Mouse (Mus musculus): ENCODE measurements at regions not wholly inside any gene's neighbourhood (a gene's known extent, or its start where the extent isn't known, plus 50 kb on each side); places are given as distances from the start of the nearest gene placed in this dataset.
A peak's percentile ranks its signal among the peaks of the same experiment; 100 is the strongest.

GRCm38 (mm10) chr10:54269785-54270184 is 193.4 kb upstream of the Man1a start:
- no peak for DNase-seq (ENCODE audit: low spot score in 2 of 2)

DNA sequence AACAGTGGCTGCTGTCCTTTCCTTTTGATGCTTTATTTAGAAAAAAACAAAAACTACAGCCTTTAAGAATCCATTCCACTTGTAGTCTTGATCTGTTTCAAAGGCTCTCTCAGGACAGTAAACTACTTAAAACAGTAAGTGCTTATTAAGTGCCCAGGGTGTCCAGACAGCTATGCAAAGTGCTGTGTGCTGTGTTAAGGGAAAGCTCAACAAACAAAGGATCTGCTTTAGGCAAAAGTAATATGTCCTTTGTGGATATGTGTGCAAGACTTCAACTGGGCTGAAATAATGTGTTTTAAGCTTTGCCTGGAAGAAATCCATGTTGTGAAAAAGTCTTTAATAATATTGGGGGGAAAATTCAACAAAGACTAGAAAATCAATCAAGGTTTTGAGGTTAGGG is 192.9 kb upstream of the Man1a start:
- no peak for DNase-seq (ENCODE audit: low spot score in 2 of 2)

GRCm38 (mm10) chr10:54266656-54267055 is 190.2 kb upstream of the Man1a start:
- DNase-seq (ENCODE audit: low spot score in 2 of 2), result no peak

DNA sequence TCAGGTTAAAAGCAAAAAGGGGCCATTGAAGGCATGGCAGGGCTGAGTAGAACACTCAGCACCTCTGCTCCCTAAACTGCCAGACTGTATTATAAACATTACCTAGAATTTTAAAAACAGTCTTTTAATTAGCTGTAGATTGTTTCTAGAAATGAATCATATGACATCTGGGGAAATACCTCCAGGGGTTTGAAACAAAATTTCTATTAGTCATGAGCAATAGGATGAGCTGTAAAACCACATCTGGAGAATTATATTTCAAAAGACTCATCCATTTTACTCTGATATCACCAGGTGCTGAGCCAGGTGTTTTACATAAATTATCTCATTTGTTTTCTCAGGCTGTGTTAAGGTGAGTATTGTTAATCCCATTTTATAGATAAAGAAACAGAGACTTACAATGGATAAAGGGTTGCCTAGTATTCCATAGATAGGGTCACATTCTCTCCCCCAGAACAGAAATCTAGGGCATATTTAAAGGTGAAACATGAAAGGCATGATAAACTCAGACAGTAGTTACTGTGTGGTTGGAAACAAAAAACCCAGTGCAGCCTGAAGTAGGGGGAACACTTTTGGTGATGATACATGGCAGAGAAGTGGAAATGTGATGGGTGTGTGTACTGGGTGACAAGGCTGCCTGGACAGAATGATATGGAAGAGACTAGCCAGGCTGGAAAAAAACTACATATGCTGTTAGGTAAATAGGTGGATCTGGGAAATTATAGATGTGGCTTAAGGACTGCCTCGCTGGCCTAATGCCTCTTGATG is 178.6 kb upstream of the Man1a start:
- no peak for DNase-seq (ENCODE audit: low spot score in 2 of 2)

DNA sequence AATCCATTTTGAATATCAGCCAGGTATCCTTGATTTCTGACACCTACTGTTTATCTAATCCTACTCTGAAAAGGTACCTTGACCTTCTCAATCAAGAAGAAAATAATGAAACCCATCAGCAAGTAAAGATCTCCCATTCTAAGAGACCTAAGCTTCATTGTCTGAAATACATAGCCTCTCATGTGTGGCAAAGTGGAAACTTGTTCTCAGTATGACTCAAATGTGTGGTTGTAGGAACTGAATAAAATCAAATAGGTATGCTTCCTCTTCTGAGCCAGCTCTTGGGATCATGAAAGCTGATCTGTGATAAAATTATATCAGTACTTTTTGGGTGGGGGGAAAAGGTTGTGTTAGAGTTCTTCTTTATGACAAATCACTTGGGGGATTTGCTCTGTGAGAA is 168.6 kb upstream of the Man1a start:
- DNase-seq (ENCODE audit: low spot score in 2 of 2), result no peak

- DNase-seq (ENCODE audit: low spot score in 2 of 2), result no peak
Observed at GRCm38 (mm10) chr10:54202362-54202761, 126.0 kb upstream of the Man1a start.

GRCm38 (mm10) chr10:54201727-54202126 is 125.3 kb upstream of the Man1a start:
- DNase-seq (ENCODE audit: low spot score in 2 of 2), result no peak

- no peak for DNase-seq (ENCODE audit: low spot score in 2 of 2)
Observed at GRCm38 (mm10) chr10:54182670-54183069, 106.3 kb upstream of the Man1a start.

DNA sequence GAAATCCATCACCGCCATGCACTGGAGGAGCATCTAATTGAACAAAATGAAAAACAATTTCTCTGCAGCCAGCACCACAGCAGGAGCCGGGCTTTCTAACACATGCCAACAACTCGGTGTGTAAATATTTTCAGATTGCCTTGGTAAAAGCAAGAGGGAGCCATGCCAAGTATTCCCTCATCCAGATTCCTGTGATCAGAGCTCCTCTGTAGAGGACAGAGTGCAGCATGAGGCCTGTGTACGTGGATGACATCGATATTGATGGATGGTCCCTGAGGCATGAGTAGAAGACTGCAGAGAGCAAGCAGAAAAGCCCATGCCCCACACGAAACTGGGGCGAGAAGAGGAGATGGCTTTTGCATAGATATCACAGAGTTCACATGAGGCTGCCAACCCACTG is 92.9 kb upstream of the Man1a start:
- peak; percentile 30 to 41 for DNase-seq (ENCODE audit: low spot score in 2 of 2)

GRCm38 (mm10) chr10:54161091-54161742 is 84.8 kb upstream of the Man1a start:
- no peak for DNase-seq (ENCODE audit: low spot score in 2 of 2)

DNA sequence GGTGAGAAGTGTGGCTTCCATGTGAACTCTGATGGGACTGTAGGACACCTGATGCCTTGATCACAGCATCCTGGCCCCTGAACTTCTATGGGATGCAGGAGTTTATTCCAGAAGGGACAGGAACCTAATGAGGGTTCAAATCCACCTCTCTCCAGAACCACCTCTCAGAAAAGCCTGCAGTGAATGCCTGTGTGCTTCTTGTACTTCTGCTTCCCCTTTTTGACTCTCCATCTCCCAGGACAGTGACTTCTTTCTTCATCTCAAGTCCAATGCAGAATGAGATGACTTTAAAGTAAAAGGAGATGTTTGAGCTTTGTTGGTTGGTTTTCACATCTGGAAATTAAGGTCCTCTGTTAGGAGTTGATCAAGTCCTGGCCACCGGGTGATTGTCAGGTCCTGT is 77.5 kb upstream of the Man1a start:
- no peak for DNase-seq (ENCODE audit: low spot score in 2 of 2)

GRCm38 (mm10) chr10:54132634-54133033 is 56.2 kb upstream of the Man1a start:
- no peak for DNase-seq (ENCODE audit: low spot score in 2 of 2)
